Mouse (Mus musculus) urinary bladder, postnatal 10 days (tissue): ENCODE measurements around the gene Qrich2.
A peak's percentile ranks its signal among the peaks of the same experiment; 100 is the strongest.
"Not testable (repeated sequence)": the region's sequence is repeated elsewhere in the genome, so short reads cannot be mapped to it uniquely, and the experiment has no call there.

Source experiments
- DNase-seq: peaks from one replicate; pipeline ENCODE4 v3.0.0; 2022; ENCODE audit warnings: low spot score

The Qrich2 gene

DNA sequence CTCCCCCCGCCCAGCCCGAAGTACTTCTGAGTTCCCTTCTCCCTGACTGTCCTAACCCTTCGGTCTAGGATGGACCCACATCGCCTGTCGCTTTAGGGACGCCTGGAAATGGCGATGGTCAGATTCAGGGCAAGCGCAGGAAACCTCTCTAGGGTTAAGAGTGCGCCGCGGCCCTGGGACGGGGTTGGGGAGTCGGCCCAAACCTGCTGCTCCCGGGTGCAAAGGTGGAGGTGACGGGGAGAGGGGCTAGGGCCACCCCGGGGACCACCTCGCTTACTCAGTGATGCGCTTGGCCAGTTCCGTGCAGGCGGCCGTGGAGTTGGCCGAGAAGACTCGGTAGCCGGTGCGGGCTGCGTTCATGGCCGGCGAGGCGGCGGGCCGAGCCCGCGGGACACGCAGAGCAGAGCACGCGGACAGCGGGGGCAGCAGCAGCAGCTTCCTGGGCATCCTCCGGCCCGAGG, 23.8 kb upstream of the Qrich2 start:
- no peak for DNase-seq

DNA sequence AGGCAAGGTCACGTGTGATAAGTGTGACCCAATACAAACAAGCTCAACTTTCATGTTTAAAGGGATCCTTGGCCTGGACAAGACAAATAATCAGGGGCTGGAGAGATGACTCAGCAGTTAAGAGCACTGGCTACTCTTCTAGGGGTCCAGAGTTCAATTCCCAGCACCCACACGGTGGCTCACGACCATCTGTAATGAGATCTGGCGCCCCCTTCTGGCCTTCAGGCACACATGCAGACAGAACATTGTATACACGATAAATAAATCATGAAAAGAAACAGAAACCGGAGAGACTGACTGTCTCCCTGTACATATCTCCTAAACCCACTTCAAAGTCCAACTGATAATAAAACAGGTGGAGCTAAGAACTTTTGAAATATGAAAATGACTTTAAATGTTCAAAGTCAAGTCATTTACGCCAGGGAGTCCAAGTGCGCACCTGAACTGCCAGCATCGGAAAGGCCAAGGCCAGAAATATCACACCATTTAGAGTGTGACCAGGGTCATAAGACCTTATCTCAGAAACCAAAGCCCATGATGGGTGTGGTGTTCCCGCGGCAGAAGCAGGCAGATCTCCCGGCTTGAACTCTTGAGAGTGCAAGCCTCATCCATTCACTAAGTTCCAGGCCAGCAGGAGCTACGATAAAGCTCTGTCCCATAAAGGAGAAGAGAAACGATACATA, 22.8 kb upstream of the Qrich2 start:
- DNase-seq = no peak

DNA sequence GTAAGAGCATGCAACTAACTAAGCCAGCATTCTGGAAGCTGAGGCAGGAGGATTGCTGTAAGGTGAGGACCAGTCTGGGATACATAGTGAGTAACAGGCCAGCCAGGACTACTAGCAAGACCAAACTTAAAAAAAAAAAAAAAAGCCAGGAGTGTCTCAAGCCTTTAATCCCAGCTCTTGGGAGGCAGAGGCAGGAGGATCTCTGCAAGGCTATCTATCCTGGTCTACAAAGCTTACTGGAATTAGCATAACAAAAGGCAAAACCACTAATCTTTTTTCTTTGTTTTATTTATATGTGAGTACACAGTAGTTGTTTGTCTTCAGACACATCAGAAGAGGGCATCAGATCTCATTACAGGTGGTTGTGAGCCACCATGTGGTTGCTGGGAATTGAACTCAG, 22.2 kb upstream of the Qrich2 start:
- DNase-seq = no peak

DNA sequence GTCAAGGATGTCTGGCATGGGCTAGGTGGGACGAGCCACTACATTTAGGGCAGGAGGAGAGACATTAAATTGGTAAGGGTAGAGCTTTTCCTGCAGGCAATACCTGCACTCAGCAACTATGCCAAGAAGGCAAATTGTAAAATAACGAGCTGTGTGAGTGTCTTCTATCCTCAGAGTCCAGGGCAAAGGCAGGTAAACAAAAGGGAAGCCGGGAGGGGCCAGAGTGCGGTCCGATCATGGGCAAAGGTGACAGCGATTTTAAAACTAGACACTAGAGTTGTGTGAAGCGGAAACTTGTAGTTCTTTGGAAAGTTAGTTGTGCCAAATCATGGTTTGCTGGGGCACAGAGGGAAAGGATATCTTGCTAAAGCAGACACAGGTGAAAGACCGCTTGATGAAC, 18.2 kb upstream of the Qrich2 start:
- no peak for DNase-seq

DNA sequence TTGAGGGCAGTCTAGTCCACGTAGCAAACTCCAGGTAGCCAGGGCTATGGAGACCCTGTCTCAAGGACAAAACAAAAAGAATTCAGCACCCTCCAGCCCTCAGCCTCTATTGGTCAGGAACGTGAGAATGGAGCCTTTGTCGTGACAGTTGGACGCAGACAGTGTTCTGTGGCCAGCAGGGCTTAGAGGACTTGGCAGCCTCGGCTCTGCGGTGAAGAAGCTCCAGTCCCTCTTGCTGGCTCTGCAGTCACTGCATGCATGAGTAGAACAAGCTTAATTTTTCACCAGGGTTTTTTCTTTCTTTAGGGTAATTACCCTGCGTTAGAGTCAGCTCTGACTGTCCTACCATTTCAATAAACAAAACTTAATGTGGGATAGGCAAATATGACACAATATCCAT, 15.7 kb upstream of the Qrich2 start:
- no peak for DNase-seq

DNA sequence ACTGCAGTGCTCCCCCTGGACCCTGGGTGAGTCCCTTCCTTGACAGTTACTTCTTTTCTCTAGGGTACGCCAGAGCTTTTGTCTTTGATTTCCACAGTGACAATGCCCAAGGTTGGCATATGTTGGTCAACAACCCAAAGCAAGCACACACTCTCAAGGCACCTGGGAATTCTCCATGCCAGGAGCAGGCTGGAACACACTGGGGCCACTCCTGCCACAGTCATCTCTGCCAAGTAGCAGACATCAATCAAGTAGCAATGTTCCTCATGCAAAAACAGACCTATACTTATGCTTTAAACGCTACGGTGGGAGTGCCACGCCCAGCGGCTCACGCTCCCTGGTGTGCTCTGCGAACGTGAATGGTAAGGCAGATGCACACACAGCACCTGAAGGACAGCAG, 14.9 kb upstream of the Qrich2 start:
- no peak for DNase-seq

DNA sequence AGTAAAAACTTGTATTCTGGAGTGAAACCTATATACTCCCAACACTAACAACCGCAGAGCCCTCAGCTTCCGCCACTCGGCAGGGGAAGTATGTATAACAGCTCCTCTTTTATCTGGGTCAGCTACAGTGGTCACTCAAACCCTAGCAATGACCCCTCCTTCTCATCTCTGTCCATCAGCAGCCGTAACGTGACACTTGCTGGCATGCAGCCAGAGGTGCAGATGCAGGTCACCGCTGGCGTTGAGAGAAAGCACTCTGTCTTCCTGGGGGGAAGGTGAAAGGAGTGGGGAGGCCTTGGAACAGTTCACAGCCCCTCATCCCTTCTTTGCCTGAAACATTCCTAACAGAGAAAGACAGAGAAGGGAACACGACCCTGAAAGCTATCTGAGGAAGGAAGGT, 13.8 kb upstream of the Qrich2 start:
- no peak for DNase-seq

DNA sequence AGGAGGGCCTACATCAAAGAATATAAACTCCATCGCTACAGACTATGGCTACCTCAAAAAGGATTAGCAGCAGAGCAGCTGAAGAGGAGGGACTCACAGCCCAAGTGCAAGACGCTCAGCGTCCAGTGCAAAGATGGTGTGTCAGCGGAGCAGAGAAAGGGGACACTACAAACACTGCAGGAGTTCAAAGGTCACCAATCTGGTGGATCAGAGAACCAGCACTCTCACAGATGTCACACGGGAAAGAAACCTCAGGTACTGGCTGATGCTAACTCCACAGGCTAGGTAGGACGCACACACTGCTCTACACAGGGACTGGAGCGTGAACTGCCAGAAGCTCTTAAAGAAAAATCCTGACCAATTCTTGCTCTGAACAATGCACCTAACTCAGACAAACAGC, 12.9 kb upstream of the Qrich2 start:
- no peak for DNase-seq

DNA sequence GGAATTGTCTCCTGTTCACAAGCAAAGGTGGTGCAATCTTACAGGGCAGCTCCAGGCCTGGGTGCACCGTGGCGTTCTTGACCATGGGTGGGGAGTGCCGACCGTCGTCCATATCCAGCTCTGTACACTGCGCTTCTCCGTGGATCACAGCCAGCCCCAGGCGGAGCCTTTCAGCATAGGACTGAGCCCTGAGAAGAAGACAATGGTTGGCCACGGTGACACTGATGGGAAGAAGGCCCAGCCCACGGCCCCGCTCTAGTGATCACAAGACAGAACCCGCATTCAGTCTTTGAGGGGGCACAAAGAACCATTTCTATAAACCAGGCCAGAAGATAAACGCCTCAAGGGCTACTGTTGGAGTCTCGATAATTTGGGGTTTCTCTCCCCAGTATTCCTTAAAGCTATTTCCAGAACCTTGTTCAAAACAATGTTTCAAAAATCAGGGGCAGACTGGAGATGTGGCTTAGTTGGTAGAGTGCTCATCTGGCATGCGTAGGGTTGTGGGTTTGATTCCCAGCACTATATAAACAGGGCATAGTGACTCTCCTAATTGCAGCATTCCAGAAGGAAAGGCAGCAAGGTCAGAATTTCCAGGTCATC, 11.2 kb upstream of the Qrich2 start:
- no peak for DNase-seq

DNA sequence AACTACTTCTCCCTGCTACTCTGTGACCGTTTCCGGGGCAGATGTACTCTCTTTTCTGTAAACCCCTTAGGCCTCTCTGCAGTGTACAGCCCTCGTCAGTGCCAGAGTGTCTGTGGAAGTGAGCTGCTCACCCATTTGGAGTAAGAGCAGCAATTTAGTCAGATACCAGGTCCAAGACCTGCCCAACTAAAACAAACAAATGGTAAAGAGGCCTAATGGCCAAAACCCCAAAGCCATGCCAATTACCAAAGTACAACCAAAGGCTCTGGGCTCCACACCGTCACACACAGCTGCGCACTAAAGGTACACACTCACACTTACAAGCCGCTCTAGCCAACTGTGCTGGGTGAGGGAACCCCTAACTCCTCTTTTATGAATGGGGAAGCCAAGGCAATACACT, 10.7 kb upstream of the Qrich2 start:
- no peak for DNase-seq

DNA sequence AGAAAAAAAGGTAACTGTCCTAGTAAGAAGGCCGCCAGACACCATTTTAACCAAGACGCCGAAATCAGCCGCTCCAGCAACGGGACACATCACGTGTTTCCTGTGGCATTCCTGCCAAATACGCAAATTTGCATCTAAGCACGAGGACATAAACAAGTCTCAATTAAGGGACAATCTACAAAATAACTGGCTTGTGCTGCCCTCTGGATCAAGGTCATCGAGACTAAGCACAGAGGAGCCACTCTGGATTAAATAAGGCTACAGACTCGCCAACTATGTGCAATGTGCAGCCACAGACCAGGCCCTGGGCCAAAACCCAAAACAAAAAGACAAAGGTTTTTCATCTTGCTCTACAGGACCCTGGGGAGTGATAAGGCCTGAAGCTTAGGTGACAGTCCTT, 10.0 kb upstream of the Qrich2 start:
- no peak for DNase-seq

DNA sequence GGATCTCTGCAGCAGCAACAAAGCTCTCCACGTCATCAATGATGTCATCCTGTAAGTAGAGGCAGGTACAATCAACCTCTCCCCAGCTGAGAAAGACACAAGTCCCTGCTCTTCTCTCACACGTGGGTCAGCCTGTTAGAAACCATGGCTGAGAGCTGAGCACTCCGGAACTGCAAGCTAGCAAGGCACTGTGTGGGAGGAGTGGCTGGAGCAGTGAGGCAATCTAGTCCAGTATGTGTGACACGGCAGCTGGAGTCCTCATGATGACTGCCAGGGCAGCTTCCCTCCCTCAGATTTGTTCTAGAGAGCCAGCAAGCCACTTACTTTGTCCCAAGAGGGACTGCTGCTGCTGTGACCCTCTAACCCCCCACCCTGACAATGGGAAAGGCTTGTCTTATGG, 6.2 kb upstream of the Qrich2 start:
- DNase-seq = no peak

DNA sequence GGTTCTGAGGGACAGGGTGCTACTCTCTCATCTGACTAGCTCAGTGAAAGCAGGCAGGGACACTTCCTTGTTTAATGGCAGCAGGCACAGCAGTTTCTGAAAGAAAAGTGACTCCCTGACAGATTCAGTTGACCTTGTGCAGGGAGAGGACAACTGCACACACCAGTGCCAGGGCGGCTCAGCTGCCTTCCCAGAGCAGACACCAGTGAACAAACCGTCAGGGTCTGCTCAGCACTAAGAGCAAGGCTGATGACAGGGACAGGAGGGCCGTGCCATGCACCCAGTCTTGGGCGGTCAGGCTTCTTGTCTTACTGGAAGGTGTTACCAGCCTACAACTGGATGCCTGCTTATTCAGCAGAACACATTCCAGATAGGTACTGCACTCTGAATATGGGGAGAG, 4.9 kb upstream of the Qrich2 start:
- no peak for DNase-seq

DNA sequence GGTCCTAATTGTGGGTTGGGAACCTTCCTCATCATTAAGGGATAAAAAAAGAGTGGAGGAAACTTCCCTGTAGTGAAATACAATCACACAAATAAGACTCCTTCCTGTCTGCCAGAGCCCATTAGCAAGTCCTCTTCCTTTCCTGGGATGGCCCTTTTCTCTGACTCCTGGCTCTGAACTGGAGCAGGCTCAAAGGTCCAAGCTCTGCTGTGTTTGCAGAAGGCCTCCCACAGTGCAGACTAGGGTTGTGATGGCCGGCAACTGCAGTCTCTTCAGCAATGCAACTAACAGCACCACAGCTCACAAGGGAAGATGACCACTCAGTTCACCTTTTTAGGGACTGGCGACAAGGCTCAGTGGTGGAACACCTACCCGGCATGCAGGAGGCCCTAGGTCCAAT, 4.2 kb upstream of the Qrich2 start:
- DNase-seq = no peak

DNA sequence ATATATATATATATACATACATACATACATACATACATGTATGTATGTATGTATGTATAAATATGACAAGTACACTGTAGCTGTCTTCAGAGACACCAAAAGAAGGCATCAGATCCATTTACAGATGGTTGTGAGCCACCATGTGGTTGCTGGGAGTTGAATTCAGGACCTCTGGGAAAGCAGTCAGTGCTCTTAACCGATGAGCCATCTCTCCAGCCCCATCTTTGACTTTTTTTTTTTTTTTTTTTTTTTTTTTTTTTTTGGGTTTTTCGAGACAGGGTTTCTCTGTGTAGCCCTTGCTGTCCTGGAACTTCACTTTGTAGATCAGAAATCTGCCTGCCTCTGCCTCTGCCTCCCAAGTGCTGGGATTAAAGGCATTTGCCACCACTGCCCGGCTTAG, 2.3 kb upstream of the Qrich2 start:
- not testable (repeated sequence) for DNase-seq

DNA sequence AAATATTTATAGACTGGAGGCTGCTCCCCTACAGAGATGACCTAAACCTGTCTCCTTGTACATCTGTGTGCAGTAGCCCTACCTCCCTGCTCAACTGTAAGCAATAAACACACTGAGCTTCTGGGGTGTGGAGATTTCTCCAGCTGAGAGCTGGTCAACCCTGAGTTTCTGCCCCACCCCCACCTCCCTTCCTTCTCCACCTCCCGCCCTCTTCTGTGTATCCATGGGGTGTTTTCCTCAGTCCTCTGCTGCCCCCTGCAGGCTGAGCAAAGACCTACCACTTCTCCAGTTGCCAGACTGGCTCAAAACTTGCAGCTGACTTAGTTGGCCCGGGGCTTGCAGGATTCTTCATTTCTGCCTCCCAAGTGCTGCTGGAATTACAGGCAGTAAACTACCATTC, 2.2 kb downstream of the Qrich2 start:
- peak; percentile 71 for DNase-seq

DNA sequence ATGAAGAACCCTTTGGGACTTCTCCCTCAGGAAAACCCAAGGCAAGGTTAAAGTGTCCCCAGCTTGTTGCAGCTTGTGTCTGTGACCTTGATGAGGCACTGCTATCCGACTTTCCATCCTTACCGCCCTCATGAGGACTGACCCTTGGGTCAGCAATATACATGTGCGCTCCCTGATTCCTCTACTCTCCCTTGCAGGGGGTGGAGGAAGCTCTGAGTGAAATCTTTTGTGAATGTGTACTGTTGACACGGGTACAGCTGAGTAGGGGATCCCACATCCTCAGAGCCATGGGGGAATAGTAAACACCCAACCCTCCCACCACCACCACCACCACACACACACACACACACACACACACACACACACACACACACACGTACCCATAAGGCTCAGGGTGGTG, 2.7 kb downstream of the Qrich2 start:
- DNase-seq = no peak

DNA sequence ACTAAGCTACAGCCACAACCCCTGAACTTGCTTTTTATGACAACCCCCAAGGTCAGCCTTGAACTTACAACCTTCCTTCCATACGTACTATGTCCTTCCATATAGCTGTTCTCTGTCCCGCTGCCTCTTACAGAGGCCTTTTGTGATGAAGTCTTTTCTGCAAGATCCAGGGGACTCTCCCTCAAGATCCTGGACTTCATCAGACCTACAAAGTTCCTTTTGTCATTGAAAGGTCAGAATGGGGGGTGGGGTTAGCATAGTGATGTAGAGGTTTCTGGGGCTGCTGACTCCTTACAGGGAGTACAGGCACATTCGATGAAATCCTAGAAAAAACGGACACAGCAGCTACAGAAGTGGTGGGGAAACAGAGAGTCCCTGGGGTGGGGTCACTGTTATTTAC, 6.3 kb downstream of the Qrich2 start:
- no peak for DNase-seq

DNA sequence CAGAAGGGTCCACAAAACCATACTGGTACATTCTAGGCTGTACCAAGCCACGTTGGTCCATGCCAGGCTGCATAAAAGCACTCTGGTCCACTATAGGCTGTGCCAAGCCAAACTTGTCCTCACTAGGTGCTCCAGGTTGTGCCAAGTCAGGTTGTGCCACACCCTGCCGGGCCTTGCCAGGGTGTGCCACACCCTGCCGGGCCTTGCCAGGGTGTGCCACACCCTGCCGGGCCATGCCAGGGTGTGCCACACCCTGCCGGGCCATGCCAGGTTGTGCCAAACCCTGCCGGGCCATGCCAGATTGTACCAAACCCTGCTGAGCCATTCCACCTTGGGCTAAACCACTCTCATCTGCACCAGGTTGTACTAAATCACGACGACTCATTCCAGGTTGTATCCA, 9.8 kb downstream of the Qrich2 start:
- DNase-seq = no peak

DNA sequence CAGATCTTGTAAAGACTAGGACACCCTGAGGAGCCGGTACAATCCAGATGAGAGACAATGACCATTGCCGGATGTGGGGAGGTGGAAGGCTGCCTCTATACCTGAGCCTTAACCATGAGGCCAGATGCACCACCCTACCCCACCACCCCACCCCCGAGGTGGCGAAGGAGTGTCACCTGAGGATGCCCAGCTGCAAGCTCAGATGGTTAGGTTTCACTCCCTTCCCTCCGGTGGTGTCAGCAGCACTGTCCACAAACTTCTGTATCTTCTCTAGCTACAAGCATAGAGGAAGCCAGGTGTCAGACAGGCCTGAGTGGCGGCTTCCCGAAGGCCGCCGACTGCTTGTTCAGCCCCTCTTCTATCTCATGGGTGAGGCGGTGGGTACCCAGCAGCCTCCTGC, 12.2 kb downstream of the Qrich2 start:
- DNase-seq = no peak

DNA sequence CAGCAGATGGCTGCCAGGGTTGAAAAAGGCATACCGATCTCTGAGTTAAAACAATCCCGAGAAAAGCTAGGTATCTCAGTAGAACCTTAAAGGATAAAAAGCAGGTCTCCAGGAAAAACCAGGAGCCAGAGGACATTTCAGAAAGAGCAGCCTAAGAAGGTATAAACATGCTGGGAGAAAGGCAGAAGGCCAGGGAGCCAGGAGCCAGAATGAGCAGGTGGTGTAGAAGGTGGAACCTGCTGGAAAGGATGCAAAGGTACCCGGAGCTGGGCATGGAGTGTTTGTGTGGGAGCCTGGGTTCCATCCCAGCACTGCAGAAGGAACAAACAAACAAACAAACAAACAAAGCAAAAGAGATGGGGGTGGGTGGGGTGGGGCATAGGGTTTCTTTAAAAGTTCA, 16.7 kb downstream of the Qrich2 start:
- no peak for DNase-seq

DNA sequence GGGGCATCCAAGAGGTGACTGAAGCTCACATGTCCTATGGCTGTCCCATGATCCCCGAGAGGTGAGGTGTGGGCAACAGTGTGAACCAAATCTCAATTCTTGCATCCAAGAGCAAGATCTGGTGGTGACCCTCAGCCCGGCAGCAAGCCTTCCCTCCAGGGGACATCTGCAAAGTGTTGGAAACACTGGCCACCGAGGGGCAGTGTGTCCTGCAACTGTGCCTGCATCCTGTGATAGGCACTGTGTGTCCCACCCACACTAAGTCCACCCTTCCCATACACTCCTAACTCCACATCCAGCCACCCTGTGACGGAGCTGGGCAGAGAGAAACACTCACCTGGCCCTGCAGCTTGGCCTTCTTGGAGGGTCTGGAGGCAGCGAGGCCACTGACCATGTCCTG, 18.2 kb downstream of the Qrich2 start:
- DNase-seq = no peak

DNA sequence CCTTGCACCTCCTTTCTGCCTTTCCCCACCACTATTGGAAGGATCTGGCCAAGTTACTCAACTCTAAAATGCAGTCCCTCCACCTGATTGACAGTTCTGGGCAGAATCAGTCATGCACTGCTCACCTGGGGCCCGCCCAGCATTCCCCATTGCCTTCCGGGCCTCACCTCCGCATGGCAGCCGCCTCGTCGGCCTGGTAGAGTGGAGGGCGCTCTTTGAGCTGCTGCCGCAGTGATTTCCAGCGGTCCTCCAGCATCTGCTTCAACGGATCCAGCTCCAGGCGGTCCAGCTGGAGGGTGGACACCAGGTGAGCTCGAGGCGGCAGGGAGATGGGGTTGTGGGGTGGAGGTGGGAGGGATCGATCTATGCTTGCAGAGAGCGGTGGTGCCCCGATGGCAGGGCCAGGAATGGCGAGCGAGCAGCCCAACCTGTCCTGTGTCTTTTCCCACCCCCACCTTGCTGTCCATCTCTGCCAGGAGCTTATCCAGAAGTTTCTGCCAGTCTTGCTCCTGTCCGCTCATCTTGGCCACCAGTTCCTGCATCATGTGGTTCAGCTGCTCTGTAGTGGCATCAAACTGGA, 19.6 kb downstream of the Qrich2 start:
- DNase-seq = no peak
